Mouse (Mus musculus): ENCODE results near the gene Timm23.

GRCm38 (mm10) chr14:32159150-32159670, 42.5 kb downstream of the Timm23 start:
- TF ChIP-seq GATA1 (IDR thresholded peaks at IDR 0.05; ENCODE audit: low read length) (no peak), TAL1 (IDR thresholded peaks at IDR 0.05; ENCODE audit: low read length) (no peak)

All from erythroblast, embryonic 14.5 days (primary cell).